Mouse (Mus musculus) cerebellum, adult 2 months (tissue): Measurements from ENCODE around the gene Fbxl17. TPM values are rescaled to one million over a fixed set of nuclear protein-coding genes. Genes with fewer than 3 reads are reported as not detected.

Source experiments
- DNase-seq, 2 experiments: peaks; one replicate each; pipeline ENCODE4 v3.0.0; 2021
- H3K27ac ChIP-seq: fragments of 200-500 bp; 2 replicates; pipeline ENCODE4 v1.5.1; 2012; ENCODE audit warnings: low read length, control low read depth, inconsistent platforms; ENCODE audit not compliant: insufficient read depth
- H3K27me3 ChIP-seq: fragments of 200-500 bp; 2 replicates; pipeline ENCODE4 v1.6.1; 2012; ENCODE audit warnings: inconsistent platforms, mild to moderate bottlenecking, low read length, moderate library complexity; ENCODE audit not compliant: control insufficient read depth, insufficient read depth
- H3K4me1 ChIP-seq: fragments of 200-500 bp; 2 replicates; pipeline ENCODE4 v1.6.1; 2011; ENCODE audit warnings: low read length; ENCODE audit not compliant: control insufficient read depth, insufficient read depth
- H3K4me3 ChIP-seq: fragments of 200-500 bp; replicated peaks from 2 replicates; pipeline ENCODE3; 2011; ENCODE audit warnings: mild to moderate bottlenecking, low read depth, low read length, control low read depth; ENCODE audit not compliant: insufficient read depth
- CTCF ChIP-seq: fragments of 200-500 bp; IDR thresholded peaks from 2 replicates; pipeline ENCODE4 v1.5.1; 2011; ENCODE audit warnings: low read depth, mild to moderate bottlenecking, control low read depth, low read length, moderate library complexity, borderline replicate concordance; ENCODE audit not compliant: insufficient read depth
- POLR2A ChIP-seq: fragments of 200-500 bp; IDR thresholded peaks from 2 replicates; pipeline ENCODE4 v1.6.1; 2011; ENCODE audit warnings: low read length, control low read depth, borderline replicate concordance; ENCODE audit not compliant: insufficient read depth
- WGBS: fragments of 180-500 bp; shearing (Covaris S2); methylation state at CpG from one replicate; pipeline ENCODE4 v1.1.7; 2018; 5-methylcytosine and 5-hydroxymethylcytosine counted together
- polyA plus RNA-seq: library from polyadenylated mRNA; depleted of rRNA; stranded (reverse); fragments of >200 nt; gene quantifications from 2 replicates; pipeline ENCODE4 v1.2.3, GENCODE M21; 2012

The Fbxl17 gene
- polyA plus RNA-seq, 1 experiment: 21.5 TPM

DNA sequence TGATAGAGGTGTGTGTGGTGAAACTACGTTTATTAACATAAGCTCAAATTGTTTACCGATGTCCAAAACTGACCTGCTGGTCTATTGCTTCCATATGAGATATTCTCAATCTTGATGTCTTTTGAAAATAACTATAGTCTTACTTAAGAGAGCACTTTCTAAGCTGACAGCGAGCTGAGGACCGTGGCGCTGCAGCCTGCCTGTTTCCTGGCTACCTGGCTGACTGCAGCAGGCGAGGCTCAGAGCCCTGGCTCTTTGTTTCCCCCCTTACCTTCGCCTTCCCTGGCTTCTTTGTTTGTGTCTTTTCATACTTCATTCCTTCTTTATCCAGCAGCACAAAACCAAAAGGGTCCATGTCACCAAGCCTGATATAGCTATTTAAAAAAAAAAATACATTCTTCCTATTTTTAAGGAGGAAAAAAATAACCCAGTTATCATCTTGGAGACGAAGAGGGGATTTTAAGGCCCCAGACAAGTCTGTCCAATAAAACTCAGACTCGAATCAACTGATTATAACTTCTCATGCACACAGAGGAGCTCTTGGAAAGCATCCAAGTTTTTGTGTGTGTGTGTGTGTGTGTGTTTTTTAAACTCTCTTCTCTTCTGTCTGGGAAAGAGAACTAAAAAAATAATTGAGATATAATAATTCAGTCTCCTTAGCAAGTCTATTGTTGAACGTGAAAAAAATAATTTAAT lies 48.4 kb downstream of the Fbxl17 start:
- no peak for TF ChIP-seq CTCF
- TF ChIP-seq POLR2A: no peak
- Histone ChIP-seq H3K4me3 (no peak overlapping the region), H3K4me1 (no peaks in the 10 kb centered on the region; the same call in 1 of the 2 replicates), H3K27ac (no peak overlapping the region), H3K27me3 (no peaks in the 10 kb centered on the region)
- no peak for DNase-seq
- whole genome bisulfite sequencing: 68% methylated on average over 10 of the region's 10 CpGs

DNA sequence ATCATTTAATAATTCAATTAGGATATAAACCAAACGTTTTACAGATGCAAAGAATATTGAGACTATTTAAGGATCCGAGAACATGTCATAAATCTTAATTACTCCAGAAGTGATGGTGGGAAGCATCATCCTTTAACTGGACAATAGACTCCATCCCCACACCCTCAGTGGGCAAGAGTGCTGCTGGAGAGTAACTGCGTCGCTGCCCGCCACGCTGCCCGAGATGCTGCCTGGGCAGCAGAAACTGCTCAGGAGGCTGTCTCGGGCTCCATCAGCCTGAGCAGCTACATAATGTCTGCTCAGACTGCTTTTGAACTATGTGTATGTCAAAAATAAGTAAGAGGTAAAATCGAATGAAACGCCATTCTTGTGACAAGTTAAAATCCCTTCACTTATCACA lies 52.1 kb downstream of the Fbxl17 start:
- Histone ChIP-seq H3K4me1 (no peaks in the 10 kb centered on the region; the same call in 1 of the 2 replicates), H3K27me3 (no peaks in the 10 kb centered on the region), H3K4me3 (no peak overlapping the region), H3K27ac (no peak overlapping the region)
- 81% methylated on average over 10 of the region's 10 CpGs for WGBS
- DNase-seq: no peak
- no peak for TF ChIP-seq CTCF
- no peak for TF ChIP-seq POLR2A

DNA sequence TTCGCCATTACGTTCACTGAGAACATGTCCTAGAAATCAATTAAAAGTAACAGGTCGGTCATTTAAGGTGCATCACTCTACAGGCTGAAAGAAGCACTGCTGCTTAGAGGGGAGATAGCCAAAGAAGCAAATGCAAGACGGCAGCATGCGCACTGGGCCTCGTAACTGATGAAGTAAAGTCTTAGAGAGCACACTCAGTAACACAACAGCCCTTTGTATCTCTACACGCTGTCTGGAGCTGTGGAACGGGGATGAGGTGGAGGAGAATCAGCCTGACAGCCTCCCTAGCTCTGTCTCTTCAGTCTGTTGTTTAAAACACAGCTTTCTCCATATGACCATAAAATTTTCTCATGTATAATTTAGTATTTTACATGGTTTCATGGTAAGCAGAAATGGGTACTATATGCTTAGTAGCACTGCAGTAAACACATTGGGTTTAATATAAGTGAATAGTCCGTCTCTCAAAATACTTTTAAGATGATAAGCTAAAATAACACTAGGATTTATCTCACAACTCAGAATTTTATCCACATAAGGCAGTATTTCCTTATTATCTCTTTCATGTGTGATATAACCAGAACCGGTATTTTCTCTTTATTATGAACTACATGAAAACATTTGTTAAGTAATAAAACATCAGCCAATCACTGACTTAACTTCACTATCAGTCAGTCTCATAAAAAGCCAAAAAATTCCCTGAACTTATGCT lies 52.7 kb downstream of the Fbxl17 start:
- H3K27me3 ChIP-seq: no peaks in the 10 kb centered on the region
- no peak for DNase-seq
- no peak for TF ChIP-seq POLR2A
- TF ChIP-seq CTCF: no peak
- H3K4me1 ChIP-seq: no peaks in the 10 kb centered on the region; the same call in 1 of the 2 replicates
- H3K27ac ChIP-seq: no peak overlapping the region
- WGBS: 79% methylated on average over 10 of the region's 10 CpGs
- no peak overlapping the region for H3K4me3 ChIP-seq

DNA sequence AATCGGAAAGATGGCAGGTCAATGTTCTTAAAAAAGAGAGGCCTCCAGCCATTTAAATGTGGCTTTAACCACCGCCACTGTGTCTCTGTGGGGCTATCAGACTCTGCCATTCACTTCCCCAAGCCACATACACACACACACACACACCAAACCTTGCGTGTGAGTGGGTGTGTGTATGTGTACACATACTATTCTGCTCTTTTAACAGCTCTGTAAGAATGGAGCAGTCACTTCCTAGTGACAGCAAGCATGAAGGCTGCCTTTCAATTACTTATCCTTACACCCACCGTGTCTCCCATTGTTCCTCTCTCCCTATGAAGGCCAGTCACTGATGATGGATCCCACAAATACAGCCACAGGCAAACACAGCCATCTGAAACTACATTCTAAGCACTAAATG lies 54.6 kb downstream of the Fbxl17 start:
- Histone ChIP-seq H3K4me3 (no peak overlapping the region), H3K4me1 (no peaks in the 10 kb centered on the region; the same call in 1 of the 2 replicates), H3K27ac (no peak overlapping the region), H3K27me3 (no peaks in the 10 kb centered on the region)
- 82% methylated on average over 4 of the region's 4 CpGs for WGBS
- DNase-seq: no peak
- no peak for TF ChIP-seq POLR2A

DNA sequence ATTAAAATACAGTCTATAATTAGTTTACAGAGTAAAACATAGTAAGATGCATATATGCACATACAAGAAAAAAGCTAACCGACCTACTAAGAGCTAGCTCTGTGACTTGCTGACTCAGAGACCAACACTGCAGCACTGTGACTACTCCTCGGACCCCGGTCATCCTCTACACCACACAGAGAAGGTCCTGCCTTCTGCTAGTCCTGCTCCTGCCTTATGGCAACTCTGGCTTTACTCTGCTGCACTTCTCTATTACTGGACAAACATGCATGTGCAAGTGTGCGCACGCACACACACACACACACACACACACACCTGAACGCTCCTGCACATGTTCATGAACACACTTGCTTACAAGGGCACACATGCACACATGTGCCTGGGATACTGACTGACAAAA lies 62.4 kb downstream of the Fbxl17 start:
- TF ChIP-seq CTCF (no peak), POLR2A (no peak)
- no peaks in the 10 kb centered on the region for H3K27me3 ChIP-seq
- H3K27ac ChIP-seq: no peak overlapping the region
- no peaks in the 10 kb centered on the region for H3K4me1 ChIP-seq
- DNase-seq: no peak
- WGBS: 96% methylated on average over 6 of the region's 6 CpGs
- no peak overlapping the region for H3K4me3 ChIP-seq

DNA sequence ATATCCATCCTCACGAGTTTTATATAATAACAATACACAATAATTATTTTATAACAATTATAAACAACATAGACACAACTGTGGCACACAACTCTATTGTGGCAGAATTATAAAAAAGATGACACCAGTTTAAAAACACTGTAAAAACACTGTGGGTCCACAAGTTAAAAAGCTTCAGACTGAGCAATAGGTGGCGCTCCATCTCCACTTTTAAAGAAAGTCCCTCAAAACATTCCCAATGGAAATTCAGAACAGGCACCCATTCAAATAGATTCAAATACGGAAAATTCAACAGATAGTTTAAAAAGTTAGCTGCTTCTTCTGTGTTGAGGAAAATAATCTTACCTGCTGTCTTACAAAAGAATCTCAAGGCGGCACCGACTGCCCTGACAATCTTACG lies 65.7 kb downstream of the Fbxl17 start:
- WGBS: 63% methylated on average over 6 of the region's 6 CpGs
- no peak; the same call in 1 of the 2 replicates for TF ChIP-seq CTCF
- no peak for TF ChIP-seq POLR2A
- peak in 1 of 2 experiments; percentile 33 for DNase-seq

DNA sequence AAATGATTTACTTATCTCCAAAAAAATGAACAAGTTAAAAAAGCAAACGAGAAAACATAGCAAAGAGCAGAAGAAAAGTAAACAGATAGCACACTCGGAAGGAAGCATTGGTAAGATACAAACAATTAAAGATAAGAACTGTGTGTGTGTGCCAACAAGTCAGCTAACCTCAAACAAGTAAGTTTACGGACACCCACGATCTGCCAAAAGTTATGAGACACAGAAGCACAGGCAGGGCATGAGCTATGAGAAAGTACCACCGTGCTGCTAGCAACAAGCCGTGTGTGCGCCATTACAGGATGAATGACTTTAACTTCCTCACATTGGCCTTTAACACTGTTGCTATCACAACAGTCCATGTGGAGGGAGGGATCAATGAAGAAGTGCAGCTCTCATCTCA lies 68.2 kb downstream of the Fbxl17 start:
- no peak for DNase-seq
- Histone ChIP-seq H3K4me3 (no peak overlapping the region), H3K27me3 (no peaks in the 10 kb centered on the region), H3K4me1 (peaks cover 2% of the 10 kb centered on the region; the same call in 1 of the 2 replicates), H3K27ac (no peak overlapping the region)
- no peak for TF ChIP-seq POLR2A
- 85% methylated on average over 7 of the region's 7 CpGs for WGBS

More for the DNA sequence above, 65.7 kb downstream of the Fbxl17 start:
- no peaks in the 10 kb centered on the region for H3K27me3 ChIP-seq
- H3K4me3 ChIP-seq: no peak overlapping the region
- H3K27ac ChIP-seq: no peak overlapping the region
- peaks cover 2% of the 10 kb centered on the region; the same call in 1 of the 2 replicates for H3K4me1 ChIP-seq

DNA sequence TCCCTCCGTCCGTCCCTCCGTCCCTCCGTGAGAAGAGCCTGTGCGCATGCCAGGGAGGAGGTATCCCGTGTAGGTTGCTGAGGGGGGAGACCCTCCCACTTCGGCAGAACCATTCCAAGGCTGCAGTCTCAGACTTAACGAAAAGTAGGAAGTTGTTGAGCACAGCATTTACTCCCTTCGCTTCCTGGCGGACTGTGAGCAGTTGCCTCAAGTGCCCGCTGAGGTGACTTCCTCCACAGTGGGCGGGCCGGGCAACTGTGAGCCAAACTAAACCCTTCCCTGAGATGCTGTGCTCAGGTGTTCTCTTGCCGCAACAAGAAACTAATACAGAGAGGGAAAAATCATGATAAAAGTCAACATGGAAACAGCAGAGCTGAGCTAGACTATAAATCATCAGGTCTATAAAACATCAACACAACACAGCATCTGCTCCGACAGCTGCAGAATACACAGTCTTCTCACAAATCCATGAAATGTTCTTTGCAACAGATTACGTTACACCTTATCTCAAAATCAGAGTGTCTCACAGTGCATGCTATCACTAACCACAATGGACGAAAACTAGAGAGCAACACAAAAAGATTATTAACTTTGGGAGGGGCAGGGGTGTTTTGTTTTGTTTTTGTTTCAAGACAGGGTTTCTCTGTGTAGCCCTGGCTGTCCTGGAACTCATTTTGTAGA lies 69.3 kb downstream of the Fbxl17 start:
- Histone ChIP-seq H3K27me3 (no peaks in the 10 kb centered on the region), H3K27ac (no peak overlapping the region), H3K4me3 (no peak overlapping the region), H3K4me1 (peaks cover 2% of the 10 kb centered on the region; the same call in 1 of the 2 replicates)
- 78% methylated on average over 17 of the region's 17 CpGs for WGBS
- DNase-seq: no peak
- TF ChIP-seq CTCF (no peak), POLR2A (no peak)
